ENCODE assay signal across 8 mouse cellular contexts in genomic region chr13:94058642-94059222, GRCm38 (mm10). TPM values are rescaled to one million over a fixed set of nuclear protein-coding genes. Genes with fewer than 3 reads are reported as not detected.
DNase-seq lines count a peak whose midpoint lies in the region; ATAC-seq and TF ChIP-seq lines count a peak whose summit lies in the region.

No protein-coding gene starts in this region.

- H3K27me3 ChIP-seq in heart, embryonic 10.5 days (ENCODE audit: insufficient read depth, poor library complexity, severe bottlenecking), result peaks cover 10% of the 10 kb centered on the region; the same call in 1 of the 2 replicates
- H3K27me3 ChIP-seq in ES-Bruce4 (ENCODE audit: control insufficient read depth, insufficient read depth, low read length, poor library complexity, severe bottlenecking), result peaks cover 3% of the 10 kb centered on the region
- H3K27me3 ChIP-seq in hindbrain, embryonic 11.5 days (ENCODE audit: control insufficient read depth, insufficient read depth, low read length), result peaks cover 13% of the 10 kb centered on the region
- peaks cover 80% of the 10 kb centered on the region for H3K27me3 ChIP-seq in midbrain, embryonic 10.5 days (ENCODE audit: low read depth, poor library complexity, severe bottlenecking)

- DNase-seq in heart, embryonic 10.5 days (ENCODE audit: low spot score), result no peak
- DNase-seq in heart, postnatal 4 days, result no peak
- no peak for DNase-seq in hindbrain, embryonic 11.5 days (ENCODE audit: low spot score)
- DNase-seq in midbrain, embryonic 10.5 days (ENCODE audit: low spot score), result no peak
- DNase-seq in adipocyte (ENCODE audit: low spot score), result no peak
- DNase-seq in cerebellum, adult 9-10 months, result no peak
- no peak for DNase-seq in right cerebral cortex, postnatal 36 days (ENCODE audit: low spot score in 2 of 2)

- H3K9ac ChIP-seq in ES-Bruce4 (ENCODE audit: low read depth, poor library complexity, severe bottlenecking), result peak overlapping the region; percentile 88
- H3K9ac ChIP-seq in hindbrain, embryonic 11.5 days (ENCODE audit: low read depth, low read length), result peak overlapping the region; percentile 79

- H3K9me3 ChIP-seq in heart, embryonic 10.5 days, result no peaks in the 10 kb centered on the region
- no peaks in the 10 kb centered on the region for H3K9me3 ChIP-seq in ES-Bruce4 (replicated peaks; ENCODE audit: control insufficient read depth, insufficient read depth, low read length, poor library complexity, severe bottlenecking)
- H3K9me3 ChIP-seq in hindbrain, embryonic 11.5 days (ENCODE audit: control insufficient read depth, low read length), result no peaks in the 10 kb centered on the region
- 0 out of 2 replicates have a peak, but pooled peaks cover 5% of the 10 kb centered on the region for H3K9me3 ChIP-seq in midbrain, embryonic 10.5 days (replicated peaks)

- no peak for ATAC-seq in hindbrain, embryonic 11.5 days (ENCODE audit: low FRiP score)

- H3K27ac ChIP-seq in heart, embryonic 10.5 days, result peak overlapping the region; percentile 93
- no peak overlapping the region for H3K27ac ChIP-seq in ES-Bruce4 (ENCODE audit: insufficient read depth, low read length)
- no peak overlapping the region for H3K27ac ChIP-seq in hindbrain, embryonic 11.5 days (ENCODE audit: low read depth, low read length)
- no peak overlapping the region for H3K27ac ChIP-seq in midbrain, embryonic 10.5 days (replicated peaks)

- H3K36me3 ChIP-seq in heart, embryonic 10.5 days, result no peaks in the 10 kb centered on the region
- H3K36me3 ChIP-seq in ES-Bruce4 (ENCODE audit: control insufficient read depth, insufficient read depth, low read length, poor library complexity, severe bottlenecking), result no peaks in the 10 kb centered on the region
- H3K36me3 ChIP-seq in hindbrain, embryonic 11.5 days (ENCODE audit: control insufficient read depth, insufficient read depth, low read length), result no peaks in the 10 kb centered on the region
- H3K36me3 ChIP-seq in midbrain, embryonic 10.5 days, result no peaks in the 10 kb centered on the region

- H3K4me1 ChIP-seq in heart, embryonic 10.5 days, result peaks cover 33% of the 10 kb centered on the region
- no peaks in the 10 kb centered on the region for H3K4me1 ChIP-seq in ES-Bruce4 (ENCODE audit: control insufficient read depth, insufficient read depth, low read length)
- H3K4me1 ChIP-seq in hindbrain, embryonic 11.5 days (replicated peaks; ENCODE audit: control insufficient read depth, insufficient read depth, low read length), result no peaks in the 10 kb centered on the region
- H3K4me1 ChIP-seq in midbrain, embryonic 10.5 days, result peaks cover 58% of the 10 kb centered on the region

- no peak for TF ChIP-seq POLR2A in ES-Bruce4 (IDR thresholded peaks at IDR 0.05; ENCODE audit: insufficient read depth, low read length)

- no peak for TF ChIP-seq CTCF in ES-Bruce4 (IDR thresholded peaks at IDR 0.05; ENCODE audit: low read depth, low read length)

- 46% methylated on average over 6 of the region's 6 CpGs for WGBS in heart, embryonic 10.5 days
- WGBS in hindbrain, embryonic 11.5 days, result 41% methylated on average over 6 of the region's 6 CpGs
- 46% methylated on average over 6 of the region's 6 CpGs for WGBS in midbrain, embryonic 10.5 days

- H3K4me3 ChIP-seq in heart, embryonic 10.5 days, result peak overlapping the region; percentile 86
- H3K4me3 ChIP-seq in ES-Bruce4 (ENCODE audit: low read depth, low read length), result peak overlapping the region; percentile 91; the same call in 1 of the 2 replicates
- H3K4me3 ChIP-seq in hindbrain, embryonic 11.5 days (ENCODE audit: low read depth, low read length), result peak overlapping the region; percentile 73
- peak overlapping the region; percentile 88 for H3K4me3 ChIP-seq in midbrain, embryonic 10.5 days

- peak overlapping the region; percentile 99; the same call in 1 of the 2 replicates for H3K4me2 ChIP-seq in hindbrain, embryonic 11.5 days (replicated peaks; ENCODE audit: low read depth, low read length)

- TF ChIP-seq EP300 in ES-Bruce4 (IDR thresholded peaks at IDR 0.05; ENCODE audit: insufficient read depth, low read depth, low read length), result no peak

RNA-seq across cellular contexts. Expression of gene Lhfpl2, which starts 1.1 kb away (rescaled TPM):
- 19.3 and 33.6 TPM in 2 replicates for polyA plus RNA-seq in heart, embryonic 10.5 days (2016; fragmentation: Nextera tagmentation; extraction: Ambion mirVana)
- 10 to 100 TPM; 33.9 to 42.2 TPM for total RNA-seq in heart, postnatal 4 days (2021)
- 12.5 and 13.3 TPM in 2 replicates for polyA plus RNA-seq in ES-Bruce4 (2011; ENCODE audit: insufficient read depth, insufficient read length, low read depth, missing spikeins)
- polyA plus RNA-seq in hindbrain, embryonic 11.5 days (2014; fragmentation: Nextera tagmentation; extraction: Ambion mirVana), result 16.6 and 19.3 TPM in 2 replicates
- 18.0 and 19.0 TPM in 2 replicates for polyA plus RNA-seq in midbrain, embryonic 10.5 days (2016; fragmentation: Nextera tagmentation; extraction: Ambion mirVana)
